Mouse (Mus musculus): ENCODE measurements around the gene C130032M10Rik. TPM values are rescaled to one million over a fixed set of nuclear protein-coding genes. Genes with fewer than 3 reads are reported as not detected.

C130032M10Rik gene
- polyA plus RNA-seq, 1 experiment from 2014 or later = not detected

- no peak overlapping the region for H3K9ac ChIP-seq
- H3K9me3 ChIP-seq (ENCODE audit: control insufficient read depth, low read length) = no peaks in the 10 kb centered on the region
- no peak for ATAC-seq (ENCODE audit: low FRiP score)
- WGBS = 63% methylated on average over 7 of the region's 7 CpGs
- H3K4me3 ChIP-seq (replicated peaks; ENCODE audit: low read length) = no peak overlapping the region
- H3K4me1 ChIP-seq (replicated peaks; ENCODE audit: control insufficient read depth, insufficient read depth, low read length) = no peaks in the 10 kb centered on the region
- no peaks in the 10 kb centered on the region for H3K36me3 ChIP-seq (replicated peaks; ENCODE audit: control insufficient read depth, insufficient read depth)
- DNase-seq (ENCODE audit: low spot score) = no peak
- no peak overlapping the region for H3K27ac ChIP-seq
- H3K4me2 ChIP-seq (replicated peaks) = no peak overlapping the region
- H3K27me3 ChIP-seq (ENCODE audit: control insufficient read depth, insufficient read depth, low read length) = no peaks in the 10 kb centered on the region
Observed at GRCm38 (mm10) chr9:114538996-114539563, 23.6 kb downstream of the C130032M10Rik start.

DNA sequence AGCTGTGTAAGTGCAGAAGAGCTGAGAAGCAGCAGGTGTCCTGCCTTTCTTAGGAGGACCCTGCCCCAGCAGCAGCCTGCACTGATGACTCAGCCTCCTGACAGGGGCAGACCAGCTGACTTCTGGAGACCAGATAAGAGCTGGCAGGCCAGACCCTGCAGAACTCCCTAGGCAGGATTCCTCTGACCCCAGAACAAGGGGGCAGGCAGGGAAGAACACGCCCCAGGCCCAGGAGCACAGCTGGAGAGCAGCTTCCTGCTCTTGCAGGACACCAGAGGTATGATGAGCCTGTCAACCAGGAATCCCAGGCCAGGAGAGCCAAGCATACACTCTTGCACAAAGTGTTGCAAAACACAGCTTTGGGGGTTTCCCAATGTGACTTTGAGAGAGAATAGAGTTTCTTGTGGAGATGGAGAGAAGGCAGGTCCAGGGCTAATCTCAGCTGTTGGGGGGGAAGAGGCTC, 25.8 kb downstream of the C130032M10Rik start:
- H3K27ac ChIP-seq = no peak overlapping the region
- no peak overlapping the region for H3K4me3 ChIP-seq (replicated peaks; ENCODE audit: low read length)
- no peaks in the 10 kb centered on the region for H3K4me1 ChIP-seq (replicated peaks; ENCODE audit: control insufficient read depth, insufficient read depth, low read length)
- no peaks in the 10 kb centered on the region for H3K27me3 ChIP-seq (ENCODE audit: control insufficient read depth, insufficient read depth, low read length)
- H3K9ac ChIP-seq = no peak overlapping the region
- DNase-seq (ENCODE audit: low spot score) = no peak
- H3K9me3 ChIP-seq (ENCODE audit: control insufficient read depth, low read length) = no peaks in the 10 kb centered on the region
- no peak overlapping the region for H3K4me2 ChIP-seq (replicated peaks)
- H3K36me3 ChIP-seq (replicated peaks; ENCODE audit: control insufficient read depth, insufficient read depth) = no peaks in the 10 kb centered on the region
- no peak for ATAC-seq (ENCODE audit: low FRiP score)
- WGBS = 19% methylated on average over 1 of the region's 1 CpGs

- Histone ChIP-seq H3K27me3 (ENCODE audit: control insufficient read depth, insufficient read depth, low read length) (no peaks in the 10 kb centered on the region), H3K36me3 (replicated peaks; ENCODE audit: control insufficient read depth, insufficient read depth) (no peaks in the 10 kb centered on the region), H3K4me1 (replicated peaks; ENCODE audit: control insufficient read depth, insufficient read depth, low read length) (peaks cover 6% of the 10 kb centered on the region), H3K9me3 (ENCODE audit: control insufficient read depth, low read length) (no peaks in the 10 kb centered on the region), H3K4me3 (replicated peaks; ENCODE audit: low read length) (no peak overlapping the region), H3K27ac (no peak overlapping the region), H3K4me2 (replicated peaks) (no peak overlapping the region), H3K9ac (no peak overlapping the region)
- 63% methylated on average over 17 of the region's 17 CpGs for WGBS
- ATAC-seq (ENCODE audit: low FRiP score) (no peak), DNase-seq (ENCODE audit: low spot score) (no peak)
Observed at GRCm38 (mm10) chr9:114543882-114544753, 28.6 kb downstream of the C130032M10Rik start.

GRCm38 (mm10) chr9:114544754-114545393, 29.4 kb downstream of the C130032M10Rik start:
- Histone ChIP-seq H3K27ac (no peak overlapping the region), H3K36me3 (replicated peaks; ENCODE audit: control insufficient read depth, insufficient read depth) (no peaks in the 10 kb centered on the region), H3K9me3 (ENCODE audit: control insufficient read depth, low read length) (no peaks in the 10 kb centered on the region), H3K4me3 (replicated peaks; ENCODE audit: low read length) (no peak overlapping the region), H3K9ac (no peak overlapping the region), H3K4me2 (replicated peaks) (no peak overlapping the region), H3K4me1 (replicated peaks; ENCODE audit: control insufficient read depth, insufficient read depth, low read length) (peaks cover 6% of the 10 kb centered on the region), H3K27me3 (ENCODE audit: control insufficient read depth, insufficient read depth, low read length) (no peaks in the 10 kb centered on the region)
- ATAC-seq (ENCODE audit: low FRiP score) = no peak
- DNase-seq (ENCODE audit: low spot score) = no peak
- 55% methylated on average over 9 of the region's 9 CpGs for WGBS

DNA sequence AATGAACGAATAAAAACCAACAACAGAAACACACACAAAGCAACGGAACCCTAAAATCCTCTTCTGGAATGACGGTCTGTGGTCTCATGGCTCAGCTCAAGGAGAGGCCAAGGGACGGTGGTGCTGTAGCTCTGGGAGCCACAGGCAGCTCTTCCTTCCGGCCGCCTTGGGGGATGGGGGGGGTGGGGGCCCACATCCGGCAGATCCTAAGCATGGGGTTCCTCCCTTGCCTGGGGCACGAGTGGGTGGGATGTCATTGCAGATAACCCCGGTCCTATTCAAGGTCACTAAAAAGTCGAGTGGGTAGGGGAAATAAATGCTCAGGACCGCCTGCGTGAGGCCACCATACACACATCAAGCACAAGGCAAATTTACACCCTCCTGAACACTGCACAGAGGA, 31.3 kb downstream of the C130032M10Rik start:
- no peak overlapping the region for H3K9ac ChIP-seq
- H3K9me3 ChIP-seq (ENCODE audit: control insufficient read depth, low read length) = no peaks in the 10 kb centered on the region
- no peak overlapping the region for H3K4me3 ChIP-seq (replicated peaks; ENCODE audit: low read length)
- ATAC-seq (ENCODE audit: low FRiP score) (no peak), DNase-seq (ENCODE audit: low spot score) (no peak)
- no peaks in the 10 kb centered on the region for H3K36me3 ChIP-seq (replicated peaks; ENCODE audit: control insufficient read depth, insufficient read depth)
- WGBS = 72% methylated on average over 12 of the region's 12 CpGs
- H3K27me3 ChIP-seq (ENCODE audit: control insufficient read depth, insufficient read depth, low read length) = no peaks in the 10 kb centered on the region
- H3K4me1 ChIP-seq (replicated peaks; ENCODE audit: control insufficient read depth, insufficient read depth, low read length) = peaks cover 6% of the 10 kb centered on the region
- no peak overlapping the region for H3K27ac ChIP-seq
- no peak overlapping the region for H3K4me2 ChIP-seq (replicated peaks)

DNA sequence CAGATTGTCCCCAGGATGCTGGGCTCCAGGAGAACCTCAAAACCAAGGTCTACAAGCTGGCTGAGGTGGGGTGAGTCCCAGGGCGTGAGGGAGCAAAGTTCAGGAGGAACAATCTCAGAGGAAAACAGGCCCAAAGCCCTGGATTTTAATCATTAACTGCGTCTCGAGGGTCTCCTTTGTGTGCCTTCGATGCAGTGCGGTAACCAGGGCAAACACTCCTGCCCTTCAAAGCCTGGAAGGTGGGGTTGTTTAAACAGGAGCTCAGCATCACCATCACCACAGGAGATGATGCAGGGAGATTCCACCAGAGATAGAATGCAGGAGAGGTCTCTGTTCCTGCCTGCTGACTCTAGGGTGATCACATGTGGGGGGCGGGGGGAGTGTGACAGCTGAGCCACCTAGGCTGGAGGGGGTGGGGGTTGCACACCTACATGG, 32.2 kb downstream of the C130032M10Rik start:
- no peaks in the 10 kb centered on the region for H3K9me3 ChIP-seq (ENCODE audit: control insufficient read depth, low read length)
- H3K4me1 ChIP-seq (replicated peaks; ENCODE audit: control insufficient read depth, insufficient read depth, low read length) = peaks cover 6% of the 10 kb centered on the region
- no peak for DNase-seq (ENCODE audit: low spot score)
- ATAC-seq (ENCODE audit: low FRiP score) = no peak
- no peaks in the 10 kb centered on the region for H3K27me3 ChIP-seq (ENCODE audit: control insufficient read depth, insufficient read depth, low read length)
- H3K9ac ChIP-seq = no peak overlapping the region
- H3K27ac ChIP-seq = no peak overlapping the region
- no peak overlapping the region for H3K4me3 ChIP-seq (replicated peaks; ENCODE audit: low read length)
- 36% methylated on average over 6 of the region's 6 CpGs for WGBS
- H3K36me3 ChIP-seq (replicated peaks; ENCODE audit: control insufficient read depth, insufficient read depth) = no peaks in the 10 kb centered on the region
- no peak overlapping the region for H3K4me2 ChIP-seq (replicated peaks)

GRCm38 (mm10) chr9:114548496-114548895, 33.0 kb downstream of the C130032M10Rik start:
- no peaks in the 10 kb centered on the region for H3K36me3 ChIP-seq (replicated peaks; ENCODE audit: control insufficient read depth, insufficient read depth)
- H3K9me3 ChIP-seq (ENCODE audit: control insufficient read depth, low read length) = no peaks in the 10 kb centered on the region
- H3K4me3 ChIP-seq (replicated peaks; ENCODE audit: low read length) = no peak overlapping the region
- H3K27me3 ChIP-seq (ENCODE audit: control insufficient read depth, insufficient read depth, low read length) = no peaks in the 10 kb centered on the region
- WGBS = 24% methylated on average over 4 of the region's 4 CpGs
- DNase-seq (ENCODE audit: low spot score) (no peak), ATAC-seq (ENCODE audit: low FRiP score) (no peak)
- H3K27ac ChIP-seq = no peak overlapping the region
- no peak overlapping the region for H3K9ac ChIP-seq
- no peak overlapping the region for H3K4me2 ChIP-seq (replicated peaks)
- H3K4me1 ChIP-seq (replicated peaks; ENCODE audit: control insufficient read depth, insufficient read depth, low read length) = peaks cover 6% of the 10 kb centered on the region

DNA sequence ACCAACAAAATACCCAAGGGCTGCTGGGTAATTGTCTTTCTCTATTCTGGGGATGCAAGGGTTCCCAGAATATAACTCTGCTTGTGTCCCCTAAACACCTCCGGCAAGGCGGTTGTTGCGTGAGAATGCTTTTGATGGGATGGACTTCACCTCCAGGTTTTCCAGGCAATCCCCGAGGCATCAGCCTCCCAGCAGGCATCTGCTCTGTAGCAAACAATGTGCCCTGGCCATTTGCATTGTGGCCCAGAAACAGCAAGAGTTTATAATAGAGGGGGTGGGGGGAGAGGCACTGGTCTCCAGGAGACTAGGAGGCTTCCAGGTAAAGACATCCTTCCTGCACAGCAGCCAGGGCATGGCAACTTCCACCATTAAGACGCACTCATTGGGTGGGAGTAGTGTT, 33.6 kb downstream of the C130032M10Rik start:
- no peak overlapping the region for H3K4me2 ChIP-seq (replicated peaks)
- H3K27ac ChIP-seq = no peak overlapping the region
- no peak overlapping the region for H3K9ac ChIP-seq
- H3K27me3 ChIP-seq (ENCODE audit: control insufficient read depth, insufficient read depth, low read length) = no peaks in the 10 kb centered on the region
- H3K4me1 ChIP-seq (replicated peaks; ENCODE audit: control insufficient read depth, insufficient read depth, low read length) = peaks cover 6% of the 10 kb centered on the region
- H3K4me3 ChIP-seq (replicated peaks; ENCODE audit: low read length) = no peak overlapping the region
- WGBS = 11% methylated on average over 5 of the region's 5 CpGs
- no peaks in the 10 kb centered on the region for H3K9me3 ChIP-seq (ENCODE audit: control insufficient read depth, low read length)
- no peak for DNase-seq (ENCODE audit: low spot score)
- no peaks in the 10 kb centered on the region for H3K36me3 ChIP-seq (replicated peaks; ENCODE audit: control insufficient read depth, insufficient read depth)
- ATAC-seq (ENCODE audit: low FRiP score) = no peak

GRCm38 (mm10) chr9:114550033-114550432, 34.5 kb downstream of the C130032M10Rik start:
- H3K4me2 ChIP-seq (replicated peaks) = no peak overlapping the region
- 13% methylated on average over 6 of the region's 6 CpGs for WGBS
- no peaks in the 10 kb centered on the region for H3K9me3 ChIP-seq (ENCODE audit: control insufficient read depth, low read length)
- no peak overlapping the region for H3K27ac ChIP-seq
- ATAC-seq (ENCODE audit: low FRiP score) (no peak), DNase-seq (ENCODE audit: low spot score) (no peak)
- no peak overlapping the region for H3K9ac ChIP-seq
- H3K27me3 ChIP-seq (ENCODE audit: control insufficient read depth, insufficient read depth, low read length) = no peaks in the 10 kb centered on the region
- H3K4me3 ChIP-seq (replicated peaks; ENCODE audit: low read length) = no peak overlapping the region
- peaks cover 11% of the 10 kb centered on the region for H3K4me1 ChIP-seq (replicated peaks; ENCODE audit: control insufficient read depth, insufficient read depth, low read length)
- H3K36me3 ChIP-seq (replicated peaks; ENCODE audit: control insufficient read depth, insufficient read depth) = no peaks in the 10 kb centered on the region

Data from hindbrain, embryonic 14.5 days (tissue).